Mouse (Mus musculus): Measurements from ENCODE around the gene Cpne5.
"Not testable (repeated sequence)": the region's sequence is repeated elsewhere in the genome, so short reads cannot be mapped to it uniquely, and the experiment has no call there.

Gene Cpne5

DNA sequence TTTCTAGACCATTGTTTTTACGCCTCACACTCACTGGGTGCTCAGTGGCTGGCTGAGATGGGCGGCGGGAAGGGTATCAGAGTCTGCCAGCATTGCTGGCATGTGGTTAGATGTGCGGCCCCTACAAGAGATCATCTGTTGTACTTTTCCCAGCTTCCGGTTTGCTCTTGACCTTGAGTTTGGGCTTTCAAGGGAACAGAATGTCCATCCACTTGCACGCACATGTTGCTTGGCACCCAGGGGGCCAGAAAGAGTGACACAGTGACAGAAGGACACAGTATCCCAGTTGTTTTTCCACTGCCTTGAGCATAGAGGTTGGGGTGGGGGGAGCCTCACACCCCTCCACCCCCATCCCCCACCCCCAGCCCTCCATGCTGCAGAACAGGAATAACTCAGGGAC, 90.2 kb downstream of the Cpne5 start:
- in situ Hi-C loops (cut with MboI; ENCODE audit: low sequenced_read_pairs): no loop called here

DNA sequence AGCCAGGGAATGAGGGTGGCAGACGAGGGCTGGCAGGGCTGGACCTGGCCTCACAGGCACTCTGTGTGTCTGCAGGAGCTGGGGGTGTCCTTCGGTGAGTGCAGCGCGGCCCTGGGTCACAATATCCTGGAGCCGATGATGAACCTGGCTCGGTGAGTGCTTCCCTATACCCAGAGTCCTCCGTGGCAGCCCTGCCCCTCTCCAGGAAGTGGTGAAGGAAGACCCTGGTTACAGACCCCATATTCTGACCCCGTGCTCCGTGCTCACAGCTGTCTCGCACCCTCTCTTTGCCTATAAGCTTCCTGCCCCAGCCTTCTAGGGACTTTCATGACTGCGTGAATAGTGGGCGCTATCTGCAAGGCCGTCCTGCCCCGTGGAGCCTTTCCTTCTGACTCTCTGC, 90.7 kb downstream of the Cpne5 start:
- in situ Hi-C loops (cut with MboI; ENCODE audit: low sequenced_read_pairs): no loop called here

DNA sequence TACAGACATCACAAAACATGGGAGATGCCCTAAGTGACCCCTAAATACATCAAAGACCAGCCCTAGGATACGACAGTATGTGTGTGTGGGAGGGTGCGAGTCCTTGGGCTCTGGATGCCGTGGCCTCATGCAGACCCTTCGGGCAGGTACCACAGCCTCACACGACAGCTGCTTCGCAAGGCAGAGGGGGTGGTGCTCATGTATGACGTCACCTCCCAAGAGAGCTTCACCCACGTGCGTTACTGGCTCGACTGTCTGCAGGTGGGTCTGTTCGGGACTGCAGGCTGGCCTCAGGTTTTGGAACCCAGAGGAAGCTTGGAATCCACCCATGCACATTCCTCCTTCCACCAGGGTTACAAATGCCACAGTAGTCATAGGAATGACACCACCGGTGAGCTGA, 92.9 kb downstream of the Cpne5 start:
- in situ Hi-C loops (cut with MboI; ENCODE audit: low sequenced_read_pairs): no loop called here

DNA sequence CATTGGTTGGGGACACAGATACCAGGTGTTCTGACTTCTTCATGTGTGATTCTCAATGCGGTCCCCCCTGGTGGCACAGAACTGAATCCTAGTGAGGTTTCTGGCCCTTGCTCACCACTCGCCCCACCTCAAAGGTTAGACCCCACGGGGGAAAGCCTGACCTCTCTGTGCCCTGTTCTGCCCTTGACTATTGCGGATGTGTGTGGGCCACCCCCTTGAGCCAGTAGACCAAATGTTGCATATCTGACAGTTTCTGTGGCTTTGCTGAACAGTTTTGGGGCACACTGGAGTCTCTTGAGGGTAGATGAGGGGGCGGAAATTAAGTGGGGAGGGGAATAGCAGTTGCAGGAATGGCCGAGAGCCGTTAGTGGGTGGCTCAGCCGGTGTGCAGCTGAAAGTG, 94.7 kb downstream of the Cpne5 start:
- in situ Hi-C loops (cut with MboI; ENCODE audit: low sequenced_read_pairs): no loop called here

DNA sequence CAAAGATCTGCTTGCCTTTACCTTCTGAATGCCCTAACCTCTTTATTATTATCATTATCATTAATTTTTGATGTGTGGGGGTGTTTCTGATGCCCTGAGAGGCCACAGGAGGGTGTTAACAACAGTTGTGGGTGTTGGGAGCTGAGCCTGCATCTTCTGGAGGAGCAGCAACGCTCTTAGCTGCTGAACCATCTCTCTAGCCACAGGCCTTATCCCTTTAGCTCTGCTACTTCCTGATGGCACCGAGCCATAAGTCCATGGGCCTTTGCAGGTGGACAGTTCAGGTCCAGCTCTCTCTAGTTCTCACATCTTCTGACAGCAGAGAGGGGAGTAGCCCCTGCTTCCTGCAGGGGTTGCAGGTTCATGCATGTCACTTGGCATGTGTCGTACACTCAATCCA, 96.4 kb downstream of the Cpne5 start:
- in situ Hi-C loops (cut with MboI; ENCODE audit: low sequenced_read_pairs): no loop called here

DNA sequence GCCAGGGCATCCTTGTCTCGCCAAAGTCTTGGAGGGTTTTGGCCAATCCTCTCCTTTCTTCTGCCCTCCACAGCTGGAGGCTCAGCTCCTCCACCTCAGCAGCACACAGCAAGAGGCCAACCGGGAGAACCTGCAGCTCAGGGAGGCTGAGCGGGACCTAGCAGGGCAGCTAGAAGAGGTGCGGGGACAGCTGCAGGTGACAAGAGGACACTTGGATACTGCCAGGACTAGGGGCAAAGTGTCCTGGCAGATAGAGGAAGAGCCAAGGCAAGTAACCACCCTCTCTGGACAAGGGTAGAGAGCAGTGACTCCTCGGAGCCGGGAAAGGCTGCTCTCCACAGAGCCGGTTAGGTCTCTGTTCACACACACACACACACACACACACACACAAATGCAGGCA, 100.1 kb downstream of the Cpne5 start:
- in situ Hi-C loops (cut with MboI; ENCODE audit: low sequenced_read_pairs): no loop called here

DNA sequence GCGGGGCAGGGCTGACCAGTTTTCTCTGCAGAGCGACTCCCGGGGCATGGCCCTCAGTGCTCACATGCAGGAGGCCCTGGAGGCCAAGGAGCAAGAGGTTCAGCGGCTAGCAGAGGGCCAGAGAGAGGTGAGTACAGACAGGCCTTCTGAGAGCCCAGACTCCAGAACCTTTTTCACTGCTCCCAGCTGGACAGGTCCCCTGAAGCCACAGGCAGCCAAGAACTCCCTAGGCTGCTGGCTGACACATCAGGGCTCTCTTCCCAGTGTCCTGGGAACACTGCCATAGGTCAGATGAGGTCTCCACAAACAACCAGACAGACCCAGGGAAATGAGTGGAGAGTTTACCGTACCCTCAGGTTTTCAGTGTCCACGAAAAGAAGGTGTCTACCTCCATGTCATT, 101.7 kb downstream of the Cpne5 start:
- in situ Hi-C loops (cut with MboI; ENCODE audit: low sequenced_read_pairs): no loop called here

DNA sequence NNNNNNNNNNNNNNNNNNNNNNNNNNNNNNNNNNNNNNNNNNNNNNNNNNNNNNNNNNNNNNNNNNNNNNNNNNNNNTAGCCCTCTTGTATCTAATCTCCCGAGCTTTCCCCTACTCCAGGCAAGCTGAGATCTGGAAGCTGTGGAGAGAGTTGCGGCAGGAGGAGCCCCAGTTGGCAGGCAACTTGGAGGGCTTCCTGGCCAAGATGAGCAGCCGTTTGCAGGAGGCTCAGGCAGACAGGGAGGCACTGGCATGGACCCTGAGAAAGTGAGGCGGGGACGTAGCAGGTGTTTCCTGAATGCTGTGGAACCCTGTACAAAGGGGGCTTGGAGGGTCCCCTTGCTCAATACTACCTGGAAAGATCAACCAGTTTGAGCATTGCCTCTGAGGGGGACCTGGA, 102.9 kb downstream of the Cpne5 start:
- in situ Hi-C loops (cut with MboI; ENCODE audit: low sequenced_read_pairs): no loop called here

DNA sequence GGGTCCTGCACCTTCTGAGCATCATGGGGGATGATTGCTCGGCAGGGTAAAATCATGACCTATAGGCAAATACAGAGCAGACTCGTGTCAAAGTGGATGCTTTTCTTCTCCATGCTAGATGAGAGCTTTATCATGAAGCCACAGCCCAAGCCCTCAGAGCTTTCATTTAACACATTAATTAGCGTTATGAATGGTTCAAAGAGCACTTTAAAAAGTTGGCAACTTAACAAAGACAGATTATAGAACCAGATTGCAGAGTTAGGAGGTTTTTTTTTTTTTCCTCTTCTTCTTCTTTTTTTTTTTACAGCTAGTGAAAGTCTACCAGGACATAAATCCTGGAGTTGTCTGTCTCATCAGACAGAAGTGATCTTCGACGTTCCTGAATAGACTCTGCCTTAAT, 108.6 kb downstream of the Cpne5 start:
- in situ Hi-C loops (cut with MboI; ENCODE audit: low sequenced_read_pairs): no loop called here

DNA sequence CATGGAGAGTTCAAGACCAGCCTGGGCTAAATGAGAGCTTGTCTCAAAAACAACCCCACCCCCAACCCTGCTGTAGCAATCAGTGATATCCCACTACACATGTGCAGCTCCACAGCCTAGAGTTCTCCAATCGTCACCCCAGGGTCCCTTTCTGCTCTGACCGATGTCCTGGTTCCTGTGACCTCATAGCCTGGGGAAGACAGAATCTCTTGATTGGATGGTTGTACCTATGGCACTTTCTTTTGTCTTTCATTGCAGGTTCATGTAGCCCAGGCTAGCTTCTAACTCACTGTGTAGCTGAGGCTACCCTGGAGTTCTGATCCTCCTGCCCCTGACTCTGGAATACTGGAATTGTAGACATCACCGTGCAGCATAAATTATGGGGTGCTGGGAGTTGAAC, 111.4 kb downstream of the Cpne5 start:
- in situ Hi-C loops (cut with MboI; ENCODE audit: low sequenced_read_pairs): no loop called here

DNA sequence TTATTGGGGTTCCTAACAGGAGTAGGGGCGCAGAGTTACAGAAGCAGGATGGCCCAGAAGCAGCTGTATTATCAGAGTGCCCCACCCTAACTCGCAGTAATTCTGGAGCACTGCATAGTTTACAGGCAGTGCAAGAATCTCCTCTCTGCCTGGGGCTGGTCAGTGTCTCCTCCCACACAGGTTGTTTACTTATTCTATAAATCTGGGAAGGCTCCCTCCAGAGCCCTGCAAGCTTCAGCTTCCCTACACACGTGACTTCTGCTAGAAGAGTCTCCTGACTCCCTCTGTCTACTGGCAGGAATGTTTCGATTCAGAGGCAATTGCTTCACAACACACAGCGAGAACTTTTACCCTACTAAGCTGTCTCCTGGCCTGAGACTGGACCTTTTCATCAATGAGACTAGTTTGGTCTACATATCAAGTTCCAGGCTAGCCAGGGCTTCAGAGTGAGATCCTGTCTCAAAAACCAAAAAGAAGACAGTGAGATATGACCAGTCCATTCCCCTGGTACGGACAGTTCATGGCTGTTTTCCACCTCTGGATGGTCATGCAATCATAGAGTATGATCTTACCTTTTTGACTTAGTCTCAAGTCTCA, 114.3 kb downstream of the Cpne5 start:
- in situ Hi-C loops (cut with MboI; ENCODE audit: low sequenced_read_pairs): no loop called here

DNA sequence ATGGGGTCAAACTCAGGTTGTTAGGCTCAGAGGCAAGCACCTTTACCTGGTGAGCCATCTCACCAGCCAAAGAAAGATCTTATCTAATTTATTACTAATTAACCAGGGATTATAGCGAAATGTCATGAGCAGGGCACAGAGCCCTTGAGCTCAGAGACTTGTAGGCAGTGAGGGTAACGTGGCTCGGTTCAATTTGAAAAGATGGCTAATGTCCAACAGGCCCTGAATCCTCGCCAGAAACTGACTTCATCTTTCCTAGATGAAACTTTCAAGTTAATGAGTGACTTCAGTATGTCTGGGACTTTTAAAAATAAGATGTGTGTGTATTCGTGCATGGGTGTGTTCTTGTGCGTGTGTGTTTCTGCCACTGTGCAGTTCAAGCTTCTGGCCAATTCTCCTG, 115.2 kb downstream of the Cpne5 start:
- in situ Hi-C loops (cut with MboI; ENCODE audit: low sequenced_read_pairs): no loop called here

DNA sequence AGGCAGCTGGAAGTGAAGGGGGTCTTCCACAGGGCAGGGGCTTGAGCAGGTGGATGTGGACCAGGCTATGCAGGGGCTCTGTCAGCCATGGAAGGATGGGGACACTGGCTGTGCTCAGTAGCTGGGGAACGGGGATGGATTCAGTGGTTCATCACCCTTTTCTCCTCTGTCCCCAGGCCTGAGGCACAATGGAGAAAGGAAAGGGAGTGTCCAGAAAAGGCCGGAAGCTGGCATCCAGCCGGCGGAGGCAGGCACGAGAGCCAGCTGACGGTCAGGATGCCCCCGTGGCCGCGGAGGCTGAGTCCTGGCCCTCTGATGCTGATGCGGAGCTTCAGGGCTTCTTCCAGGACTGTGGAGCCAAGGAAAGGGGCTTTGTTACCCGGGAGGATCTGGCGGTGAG, 117.3 kb downstream of the Cpne5 start:
- in situ Hi-C loops (cut with MboI; ENCODE audit: low sequenced_read_pairs): no loop called here

DNA sequence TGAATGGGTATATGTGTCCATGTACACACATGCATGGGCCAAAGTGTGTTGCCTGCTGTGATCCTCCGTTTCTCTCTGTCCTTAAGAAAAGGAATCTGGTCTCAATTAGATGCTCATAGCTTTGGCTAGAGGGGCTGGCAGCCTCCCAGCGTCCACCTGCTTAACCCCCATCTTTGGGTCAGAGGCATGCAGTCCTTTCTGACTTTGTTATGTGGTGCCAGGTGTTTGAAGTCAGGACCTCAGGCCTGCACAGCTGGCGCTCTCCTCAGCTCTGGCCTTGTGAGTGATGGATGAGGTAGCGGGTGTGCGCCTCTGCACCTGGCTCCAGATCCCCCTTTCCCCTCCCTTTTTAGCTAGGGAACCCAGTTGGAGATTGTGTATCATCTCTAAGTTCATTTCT, 119.9 kb downstream of the Cpne5 start:
- in situ Hi-C loops (cut with MboI; ENCODE audit: low sequenced_read_pairs): no loop called here

DNA sequence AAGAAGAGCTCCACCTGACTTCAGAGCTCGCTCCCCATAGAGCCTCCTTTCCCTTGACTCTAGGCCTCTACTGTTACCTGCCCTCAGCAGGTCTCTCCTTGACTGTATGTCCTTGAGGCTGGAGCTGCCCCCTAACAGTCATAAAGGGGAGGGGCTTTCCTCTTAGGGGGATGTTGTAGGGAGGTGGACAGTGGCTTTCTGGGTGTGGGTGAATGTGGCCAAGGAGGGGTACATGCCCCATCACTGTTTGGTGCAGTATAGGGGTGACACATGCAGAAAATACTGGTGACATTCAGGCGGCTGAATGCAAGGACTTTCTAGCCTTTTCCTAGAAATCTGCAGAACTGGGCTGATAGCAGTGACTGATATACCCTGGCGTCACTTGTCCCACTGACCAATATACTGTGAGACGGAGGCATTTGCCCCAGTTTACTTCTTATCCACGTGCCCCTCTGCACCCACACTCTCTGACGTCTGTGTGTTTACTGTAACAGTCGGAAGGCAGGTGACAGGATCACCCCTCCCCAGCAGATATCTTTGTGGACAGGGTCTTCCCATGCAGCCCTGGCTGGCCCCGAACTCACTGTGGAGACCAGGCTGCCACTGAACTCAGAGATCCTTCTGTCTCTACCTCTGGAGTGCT, 120.8 kb downstream of the Cpne5 start:
- in situ Hi-C loops (cut with MboI; ENCODE audit: low sequenced_read_pairs): no loop called here

DNA sequence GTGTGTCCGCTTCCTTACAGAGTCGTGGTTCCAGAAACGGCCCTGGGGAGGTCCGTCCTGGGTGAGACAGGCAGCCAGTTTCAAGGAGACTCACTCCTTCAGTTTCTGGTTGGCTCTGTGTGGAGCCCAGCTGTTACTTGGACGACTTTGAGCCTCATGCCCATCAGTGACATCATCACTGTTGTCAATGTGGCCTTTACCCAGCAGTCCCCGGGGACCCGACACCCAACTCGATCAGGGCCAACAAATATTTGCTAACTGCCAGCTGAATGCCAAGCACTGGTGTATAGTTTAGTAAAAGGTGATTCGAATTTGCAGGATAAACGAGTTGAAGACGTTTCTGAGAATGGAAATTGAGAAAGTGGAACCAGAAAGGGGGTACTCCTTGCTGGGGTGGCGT, 121.9 kb downstream of the Cpne5 start:
- in situ Hi-C loops (cut with MboI; ENCODE audit: low sequenced_read_pairs): no loop called here

DNA sequence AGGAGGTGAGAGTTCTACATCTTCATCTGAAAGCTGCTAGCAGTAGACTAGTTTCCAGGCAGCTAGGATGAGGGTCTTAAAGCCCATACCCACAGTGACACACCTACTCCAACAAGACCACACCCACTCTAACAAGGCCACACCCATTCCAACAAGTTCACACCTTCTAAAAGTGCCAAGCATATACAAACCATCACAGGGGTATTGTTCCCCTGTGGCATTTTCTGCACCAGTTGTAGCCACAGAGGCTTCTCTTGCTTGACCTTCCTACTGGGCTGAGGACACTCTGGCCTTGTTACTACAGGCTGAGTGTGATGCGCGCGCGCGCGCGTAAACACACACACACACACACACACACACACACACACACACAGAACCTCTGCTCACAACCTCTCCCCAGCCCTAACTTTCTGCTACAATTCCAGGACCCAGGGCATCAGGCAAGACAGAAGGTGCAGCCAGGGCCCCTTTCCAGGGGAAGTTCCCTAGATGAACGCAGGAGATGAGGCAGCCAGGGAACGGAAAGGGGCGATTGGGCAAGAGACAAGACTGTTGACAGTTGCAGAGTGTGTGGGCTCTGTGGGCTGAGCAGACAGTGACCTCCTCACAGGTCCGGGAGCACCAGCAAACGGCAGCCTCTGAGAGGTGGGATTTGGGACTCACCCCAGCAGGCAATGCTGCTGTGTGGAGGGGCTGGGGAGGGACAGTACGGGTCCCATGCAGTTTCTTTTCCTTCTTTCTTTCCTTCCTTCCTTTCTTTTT, 124.2 kb downstream of the Cpne5 start, which contains the start of gene Rab44:
Rab44 (plus strand) TSS at position 555 of the 762 bp plus-strand sequence.
- in situ Hi-C loops (cut with MboI; ENCODE audit: low sequenced_read_pairs): no loop called here

DNA sequence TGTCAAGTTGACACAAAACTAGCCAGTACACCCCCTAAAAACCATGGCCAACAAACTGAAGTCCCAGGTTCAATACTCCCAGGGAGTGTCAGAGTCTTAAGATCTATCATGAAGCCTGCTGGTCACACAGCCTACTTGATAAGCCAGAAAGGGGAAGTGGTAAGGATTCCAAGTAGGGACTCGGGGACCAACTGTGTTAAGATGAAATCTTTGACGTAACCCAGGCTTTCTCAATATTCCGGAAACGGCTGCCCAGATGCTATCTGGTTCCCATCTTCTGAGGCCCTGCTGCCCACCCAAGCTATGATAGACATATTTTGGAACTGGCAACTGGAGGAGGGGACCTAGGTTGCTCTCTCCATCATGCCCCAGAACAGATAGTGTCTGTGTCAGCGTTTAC, 126.6 kb downstream of the Cpne5 start:
- in situ Hi-C loops (cut with MboI; ENCODE audit: low sequenced_read_pairs): no loop called here

DNA sequence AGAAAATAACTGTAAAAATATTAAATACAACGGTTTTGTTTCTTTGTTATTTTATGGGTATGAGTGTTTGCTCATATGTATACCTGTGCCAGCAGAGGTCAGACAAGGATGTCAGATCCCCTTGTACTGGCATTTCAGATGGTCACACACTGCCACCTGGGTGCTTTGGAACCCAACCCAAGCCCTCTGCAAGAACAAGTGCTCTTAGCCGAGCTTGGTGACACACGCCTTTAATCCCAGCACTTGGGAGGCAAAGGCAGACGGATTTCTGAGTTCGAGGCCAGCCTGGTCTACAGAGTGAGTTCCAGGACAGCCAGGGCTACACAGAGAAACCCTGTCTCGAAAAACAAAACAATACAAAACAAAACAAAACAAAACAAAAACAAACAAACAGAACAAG, 127.6 kb downstream of the Cpne5 start:
- in situ Hi-C loops (cut with MboI; ENCODE audit: low sequenced_read_pairs): not testable (repeated sequence)

Measured in CH12F3 (cell line).